Mouse (Mus musculus): ENCODE measurements around the gene Ankrd13d. TPM values are rescaled to one million over a fixed set of nuclear protein-coding genes. Genes with fewer than 3 reads are reported as not detected.

The Ankrd13d gene
- total RNA-seq (2021) (1 to 10 TPM; 2.5 to 5.7 TPM), polyA plus RNA-seq (2012; rRNA removed) (5.4 and 8.3 TPM in 2 replicates)
- long read RNA-seq, partial matches to known transcripts: 0 of 7 reads
- long read RNA-seq, other reads (novel, unspliced or antisense): 3 of 7 reads

DNA sequence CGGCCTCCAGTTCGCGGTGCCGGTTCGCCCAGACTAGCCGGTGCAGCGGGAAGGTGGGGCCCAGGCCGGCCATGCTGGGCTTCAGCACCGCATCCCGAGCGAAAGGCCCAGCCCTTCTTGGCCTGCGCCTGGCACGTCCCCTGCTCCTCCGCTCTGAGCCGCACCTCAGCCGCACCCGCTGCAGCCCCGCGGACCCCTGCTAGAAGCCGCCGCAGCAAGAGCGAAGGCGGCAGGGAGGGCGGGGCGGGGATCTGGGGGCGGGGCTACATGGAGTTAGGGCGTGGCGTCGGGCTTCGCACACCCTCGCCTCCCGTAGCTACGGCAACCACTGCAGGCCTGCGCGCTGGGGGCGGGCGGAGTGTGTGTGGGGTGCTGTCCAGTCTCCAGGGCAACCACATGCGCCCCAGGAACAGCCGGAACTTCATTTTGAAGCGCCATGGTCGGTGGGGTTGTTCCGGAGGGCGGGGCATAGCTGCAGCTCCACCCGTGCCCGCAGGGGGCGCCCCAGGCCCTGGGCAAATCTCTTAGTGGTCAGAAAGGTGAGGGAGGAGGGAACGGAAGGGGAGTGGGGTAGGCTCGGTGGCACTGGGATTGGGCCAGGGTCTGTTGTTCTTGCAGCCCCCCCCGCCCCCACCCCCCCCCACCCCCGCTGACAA lies at the start of gene Ankrd13d:
Gene Ankrd13d, minus strand, starts transcription at position 240 of the 656 bp plus-strand sequence.
- peak; percentile 88 for DNase-seq

DNA sequence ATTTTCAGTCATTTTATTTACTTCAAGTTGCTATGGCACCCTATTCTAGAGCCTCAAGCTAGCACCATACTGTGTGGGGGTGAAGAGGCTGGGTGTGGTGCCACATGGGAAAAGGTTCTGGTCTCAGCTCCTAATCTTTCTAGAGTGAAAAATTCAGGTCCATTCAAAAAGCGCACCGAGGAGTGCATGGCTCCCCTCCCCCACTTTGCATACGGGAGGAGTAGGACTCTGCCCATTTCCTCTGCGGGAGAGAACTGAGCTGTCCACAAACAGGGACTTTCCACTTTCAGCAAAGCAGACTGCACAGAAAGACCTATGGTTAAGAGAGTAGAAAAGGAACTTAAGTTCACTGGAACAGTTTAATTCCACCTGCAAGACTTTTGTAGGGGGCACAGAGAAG lies 49.7 kb upstream of the Ankrd13d start:
- DNase-seq: peak; percentile 77

DNA sequence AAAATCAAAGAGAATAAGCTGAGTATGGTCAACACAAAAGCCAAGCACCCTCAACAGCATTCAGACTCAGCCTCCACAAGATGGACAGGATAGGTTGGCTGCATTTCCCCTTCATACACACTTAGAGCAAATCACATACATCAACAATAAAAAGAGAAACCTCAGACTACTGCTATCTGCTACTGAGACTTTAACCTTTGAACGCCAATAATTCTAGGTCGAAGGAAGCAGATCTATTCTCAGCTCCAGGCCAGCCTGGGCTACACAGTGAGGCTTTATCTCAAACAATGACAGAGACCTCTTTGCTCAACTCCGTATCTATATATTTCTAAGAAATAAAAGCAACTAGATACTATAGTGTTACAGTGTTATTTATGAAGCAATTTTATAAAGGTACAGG lies 48.3 kb upstream of the Ankrd13d start:
- DNase-seq: no peak

GRCm38 (mm10) chr19:4330603-4331002 lies 47.7 kb upstream of the Ankrd13d start:
- no peak for DNase-seq

DNA sequence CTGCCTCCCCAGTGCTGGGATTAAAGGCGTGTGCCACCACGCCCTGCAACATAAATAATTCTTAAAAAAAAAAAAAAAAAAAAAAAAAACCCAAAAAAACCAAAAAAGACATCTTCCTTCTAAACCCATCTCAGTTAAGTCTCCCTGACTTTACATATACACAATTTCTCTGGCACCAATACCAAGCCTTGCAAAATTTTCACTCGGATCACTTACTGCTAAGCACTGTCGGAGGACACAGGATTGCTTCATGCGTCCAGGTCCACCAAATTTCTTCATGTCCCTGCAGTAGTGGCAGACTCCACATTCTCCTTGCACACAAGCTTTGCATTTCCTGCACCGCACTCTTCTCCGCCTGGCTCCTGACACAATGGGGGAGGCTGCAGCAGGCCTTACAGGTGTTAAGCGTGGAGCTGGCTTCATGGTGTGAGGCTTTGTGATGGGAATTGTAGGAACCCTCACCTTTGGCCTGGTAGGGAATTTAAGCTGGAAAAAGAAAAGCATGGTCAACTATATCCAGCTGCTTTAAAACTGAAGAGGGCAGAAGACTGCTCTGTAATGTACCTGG lies 45.9 kb upstream of the Ankrd13d start:
- DNase-seq: no peak

DNA sequence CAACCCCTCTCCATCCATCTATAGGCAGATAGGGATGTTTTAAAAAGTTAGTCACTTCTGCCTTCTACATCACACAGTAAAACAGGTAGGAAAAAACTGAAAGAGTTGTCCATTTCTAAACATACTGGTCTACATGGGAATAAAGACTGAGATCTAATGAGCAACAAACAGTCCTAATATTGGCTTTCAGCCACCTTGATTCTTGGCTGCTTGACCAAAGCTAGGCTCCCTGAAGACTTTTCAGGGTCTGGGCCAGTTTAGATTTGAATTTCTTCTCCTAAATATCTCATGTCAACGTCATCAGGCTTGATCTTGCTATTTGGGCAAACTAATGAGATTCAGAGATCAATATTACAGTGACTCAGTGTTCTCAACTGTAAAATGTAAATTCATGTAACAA lies 43.9 kb upstream of the Ankrd13d start:
- DNase-seq: no peak

- no peak for DNase-seq
These were observed 43.2 kb upstream of the Ankrd13d start for GRCm38 (mm10) chr19:4326106-4326505.

- DNase-seq: no peak
These were observed 39.2 kb upstream of the Ankrd13d start for GRCm38 (mm10) chr19:4322134-4322533.

DNA sequence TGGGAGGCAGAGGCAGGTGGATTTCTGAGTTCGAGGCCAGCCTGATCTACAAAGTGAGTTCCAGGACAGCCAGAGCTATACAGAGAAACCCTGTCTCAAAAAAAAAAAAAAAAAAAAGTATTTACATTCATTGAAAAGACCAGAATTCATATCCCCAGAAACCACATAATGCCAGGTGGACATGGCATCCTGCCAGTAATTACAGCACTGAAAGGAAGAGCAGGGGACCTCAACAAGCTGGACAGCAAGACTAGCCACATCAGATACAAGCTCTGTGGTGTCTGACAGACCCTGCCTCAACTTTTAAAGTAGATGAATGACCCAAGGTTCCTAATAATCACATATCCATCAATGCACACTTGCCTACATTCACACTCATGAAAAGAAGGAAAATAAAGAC lies 38.7 kb upstream of the Ankrd13d start:
- no peak for DNase-seq

DNA sequence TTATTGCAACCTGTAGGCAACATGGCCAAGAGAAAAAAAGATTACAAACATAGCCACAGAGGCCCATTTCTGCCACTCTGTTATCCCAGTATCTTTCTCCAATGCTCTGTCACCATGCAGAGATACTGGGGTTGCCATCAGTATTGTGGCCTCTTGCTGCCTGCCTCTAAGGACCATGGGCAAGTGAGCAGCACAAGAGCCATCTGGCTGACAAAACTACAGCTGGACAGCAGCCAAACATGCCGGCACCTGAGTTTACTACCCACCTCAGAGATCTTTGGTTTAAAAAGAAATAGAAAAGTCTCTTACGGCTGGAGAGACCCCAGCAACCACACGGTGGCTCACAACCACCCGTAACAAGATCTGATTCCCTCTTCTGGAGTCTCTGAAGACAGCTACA lies 36.3 kb upstream of the Ankrd13d start:
- DNase-seq: no peak

DNA sequence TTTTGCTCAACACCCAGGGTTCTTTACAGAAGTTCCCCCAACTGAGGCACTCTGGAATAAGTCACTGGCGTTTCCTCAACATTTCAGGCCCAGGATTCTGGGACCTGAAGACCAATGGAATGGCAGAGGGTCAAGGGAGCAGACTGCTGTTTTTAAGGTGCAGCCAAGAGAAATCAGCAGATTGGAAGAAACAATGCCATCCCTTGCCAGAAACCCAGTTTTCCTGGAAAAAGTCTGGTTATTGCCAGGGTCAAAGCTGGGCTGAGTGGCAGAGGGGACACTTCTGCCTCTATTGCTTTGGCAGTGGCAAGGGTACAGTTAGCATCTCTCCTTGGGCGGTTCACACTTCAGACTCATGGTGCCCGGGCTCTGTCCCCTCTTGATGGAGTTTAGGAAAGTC lies 34.2 kb upstream of the Ankrd13d start:
- no peak for DNase-seq

- peak; percentile 81 for DNase-seq
These were observed 32.4 kb upstream of the Ankrd13d start for GRCm38 (mm10) chr19:4315223-4315944.

DNA sequence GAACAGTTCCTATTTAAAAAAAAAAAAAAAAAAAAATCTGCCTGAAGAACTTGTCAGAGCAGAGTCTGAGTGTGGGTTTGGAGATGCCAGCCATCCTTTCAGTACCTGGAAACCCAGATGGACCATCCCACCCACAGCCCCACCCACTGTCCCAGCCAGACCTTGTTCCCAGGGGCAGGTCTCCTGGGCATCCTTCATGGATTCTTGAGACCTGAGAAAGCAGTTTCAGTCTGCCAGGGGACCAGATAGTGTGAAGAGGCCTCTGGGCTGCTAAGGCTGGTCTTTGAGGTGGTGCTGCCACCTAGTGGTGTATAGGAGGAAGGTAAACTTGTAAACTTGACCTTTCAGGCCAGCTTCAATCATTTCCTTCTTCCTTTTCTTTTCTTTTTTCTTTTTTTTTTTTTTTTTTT lies 26.8 kb upstream of the Ankrd13d start:
- DNase-seq: peak; percentile 44

DNA sequence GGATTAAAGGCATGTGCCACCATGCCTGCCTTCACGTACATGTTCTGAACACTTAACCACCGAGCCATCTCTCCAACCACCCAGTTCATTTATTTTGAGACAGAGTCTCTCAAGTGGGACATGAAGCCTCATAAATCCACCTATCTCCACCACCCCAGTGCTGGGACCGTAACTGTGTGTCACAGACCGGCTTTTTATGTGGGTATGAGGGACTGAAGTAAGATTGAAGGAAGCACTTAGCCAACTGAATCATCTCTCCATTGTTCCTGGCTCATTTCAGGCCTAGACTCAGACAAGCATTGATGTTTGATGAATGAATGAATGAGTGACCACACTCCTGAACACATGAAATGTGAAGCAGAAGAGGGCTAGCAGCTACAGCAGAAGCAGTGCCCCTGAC lies 26.4 kb upstream of the Ankrd13d start:
- no peak for DNase-seq

DNA sequence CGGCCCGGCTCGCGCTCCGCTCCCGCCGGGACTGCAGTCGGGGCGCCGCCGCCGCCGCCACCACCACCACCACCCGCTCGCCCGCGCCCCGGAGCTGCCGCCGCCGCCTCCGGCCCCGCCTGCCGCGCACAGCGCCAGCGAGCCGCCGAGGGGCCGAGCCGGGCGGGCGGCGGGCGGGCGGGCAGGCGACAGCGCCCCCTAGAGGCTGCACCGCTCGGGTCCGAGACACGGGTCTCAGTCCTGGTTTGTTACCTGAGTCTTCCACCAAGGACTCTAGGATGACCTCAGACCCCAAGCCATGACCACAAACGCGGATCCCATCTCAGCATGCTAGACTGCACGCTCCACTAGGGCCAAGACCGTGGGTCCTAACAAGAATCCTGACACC lies 23.2 kb upstream of the Ankrd13d start, which contains the start of gene Grk2:
Gene Grk2, minus strand, starts transcription at position 33 of the 388 bp plus-strand sequence.
- DNase-seq: peak; percentile 90

- peak; percentile 74 for DNase-seq
These were observed 22.7 kb upstream of the Ankrd13d start for GRCm38 (mm10) chr19:4305491-4306189.

- no peak for DNase-seq
These were observed 22.0 kb upstream of the Ankrd13d start for GRCm38 (mm10) chr19:4304871-4305321.

DNA sequence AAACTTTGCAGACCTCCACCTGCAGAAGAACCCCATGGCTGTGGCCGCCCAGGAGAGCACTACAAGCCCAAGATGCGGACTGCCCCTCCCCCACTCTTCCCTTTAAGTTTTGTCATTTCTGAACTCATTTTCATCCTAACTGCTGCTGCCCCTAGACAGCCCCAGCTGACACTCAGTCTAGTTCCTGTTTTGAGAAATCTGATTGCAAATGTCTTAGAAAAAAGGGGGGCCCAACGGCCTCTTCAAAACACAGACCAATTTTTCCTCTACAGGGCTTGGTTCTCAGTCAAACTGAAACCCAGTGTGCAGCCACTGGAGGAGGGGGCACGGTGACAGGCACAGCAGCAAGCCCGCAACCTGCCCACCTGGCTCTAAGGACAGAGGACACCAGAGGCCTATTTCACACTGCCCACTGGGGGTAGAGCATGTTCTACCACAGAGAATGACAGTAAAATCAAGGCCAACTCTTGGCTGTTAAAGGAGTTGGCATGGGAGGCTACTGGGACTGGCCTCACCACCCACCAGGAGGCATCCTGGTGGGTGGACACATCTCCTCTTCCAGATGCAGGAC lies 21.4 kb upstream of the Ankrd13d start:
- no peak for DNase-seq

DNA sequence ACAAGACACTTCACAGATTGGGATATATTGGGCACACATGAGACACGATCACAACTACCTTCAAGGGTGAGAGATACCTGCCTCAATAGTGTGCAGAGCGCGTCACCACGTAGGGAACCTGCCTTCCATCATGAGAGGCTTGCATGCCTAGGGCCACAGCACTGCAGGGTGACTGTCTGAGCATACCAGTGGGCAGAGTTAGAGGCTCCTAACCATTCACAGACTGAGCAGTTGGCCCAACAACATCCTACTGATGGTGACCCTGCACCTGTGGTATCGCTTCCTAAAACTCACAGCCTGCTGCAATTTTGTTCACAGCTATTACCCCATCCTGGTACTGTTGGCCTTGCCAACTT lies 20.7 kb upstream of the Ankrd13d start:
- no peak for DNase-seq

- DNase-seq: peak; percentile 66
These were observed 20.2 kb upstream of the Ankrd13d start for GRCm38 (mm10) chr19:4302936-4303639.

All from adrenal gland, adult 2 months (tissue).